Mouse (Mus musculus): ENCODE results near the gene Dcbld1.
"Not testable (repeated sequence)": the region's sequence is repeated elsewhere in the genome, so short reads cannot be mapped to it uniquely, and the experiment has no call there.

Gene Dcbld1

GRCm38 (mm10) chr10:52309196-52309595 lies 75.8 kb downstream of the Dcbld1 start:
- DNase-seq, result no peak

GRCm38 (mm10) chr10:52319506-52320286 lies 86.3 kb downstream of the Dcbld1 start:
- DNase-seq, result no peak

GRCm38 (mm10) chr10:52321918-52322317 lies 88.5 kb downstream of the Dcbld1 start:
- no peak for DNase-seq

- DNase-seq, result peak; percentile 49
Measured at GRCm38 (mm10) chr10:52331007-52331406, 97.6 kb downstream of the Dcbld1 start.

- DNase-seq, result not testable (repeated sequence)
Measured at GRCm38 (mm10) chr10:52343324-52343723, 109.9 kb downstream of the Dcbld1 start.

GRCm38 (mm10) chr10:52353184-52353583 lies 119.8 kb downstream of the Dcbld1 start:
- DNase-seq, result no peak

- no peak for DNase-seq
Measured at GRCm38 (mm10) chr10:52358467-52358866, 125.0 kb downstream of the Dcbld1 start, which contains the start of gene Gm26741. Gm26741 (plus strand) TSS chr10:52358767.

GRCm38 (mm10) chr10:52360241-52360735 lies 126.9 kb downstream of the Dcbld1 start:
- no peak for DNase-seq

GRCm38 (mm10) chr10:52360862-52361609 lies 127.6 kb downstream of the Dcbld1 start:
- no peak for DNase-seq

- DNase-seq, result no peak
Measured at GRCm38 (mm10) chr10:52368376-52368775, 135.0 kb downstream of the Dcbld1 start.
